Comparison of ENCODE assay signal across 8 mouse cellular contexts in the genomic region with DNA sequence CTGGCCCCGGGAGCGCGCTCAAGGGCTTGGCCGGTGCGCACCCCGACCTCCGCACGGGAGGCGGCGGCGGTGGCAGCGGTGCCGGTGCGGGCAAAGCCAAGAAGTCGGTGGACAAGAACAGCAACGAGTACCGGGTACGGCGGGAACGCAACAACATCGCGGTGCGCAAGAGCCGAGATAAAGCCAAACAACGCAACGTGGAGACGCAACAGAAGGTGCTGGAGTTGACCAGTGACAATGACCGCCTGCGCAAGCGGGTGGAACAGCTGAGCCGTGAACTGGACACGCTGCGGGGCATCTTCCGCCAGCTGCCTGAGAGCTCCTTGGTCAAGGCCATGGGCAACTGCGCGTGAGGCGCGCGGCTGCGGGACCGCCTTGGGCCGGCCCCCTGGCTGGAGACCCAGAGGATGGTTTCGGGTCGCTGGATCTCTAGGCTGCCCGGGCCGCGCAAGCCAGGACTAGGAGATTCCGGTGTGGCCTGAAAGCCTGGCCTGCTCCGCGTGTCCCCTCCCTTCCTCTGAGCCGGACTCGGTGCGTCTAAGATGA. TPM values are rescaled to one million over a fixed set of nuclear protein-coding genes. Genes with fewer than 3 reads are reported as not detected.
DNase-seq lines count a peak whose midpoint lies in the region; ATAC-seq lines count a peak whose summit lies in the region.

No protein-coding gene starts in this region.

- intact Hi-C loops in heart, postnatal 25 days (cut with DNase I) = no loop called here

- H3K27me3 ChIP-seq in embryonic facial prominence, embryonic 15.5 days = peaks cover 43% of the 10 kb centered on the region

- peak; percentile 7 for DNase-seq in CD4-positive, CD25-positive, alpha-beta regulatory T cell, adult 2 months (ENCODE audit: low read depth, low spot score)
- peak; percentile 68 for DNase-seq in adrenal gland, adult 2 months
- peak; percentile 16 for DNase-seq in heart, postnatal 25 days (ENCODE audit: low spot score)
- DNase-seq in kidney, postnatal 4 days = peak; percentile 56 to 74
- DNase-seq in neural tube, embryonic 10.5 days (ENCODE audit: extremely low spot score, low spot score) = peak; percentile 65
- DNase-seq in layer of hippocampus, postnatal 36 days = no peak

- H3K27ac ChIP-seq in embryonic facial prominence, embryonic 15.5 days (replicated peaks) = peak overlapping the region; percentile 28; the same call in 1 of the 2 replicates

- under 1% methylated on average over 53 of the region's 53 CpGs for WGBS in embryonic facial prominence, embryonic 15.5 days

- peak overlapping the region; percentile 96 for H3K4me2 ChIP-seq in embryonic facial prominence, embryonic 15.5 days (replicated peaks)

- H3K9ac ChIP-seq in embryonic facial prominence, embryonic 15.5 days = peak overlapping the region; percentile 64

- peak overlapping the region; percentile 58 for H3K4me3 ChIP-seq in embryonic facial prominence, embryonic 15.5 days (replicated peaks)

- no peaks in the 10 kb centered on the region for H3K36me3 ChIP-seq in embryonic facial prominence, embryonic 15.5 days

- H3K9me3 ChIP-seq in embryonic facial prominence, embryonic 15.5 days (replicated peaks) = no peaks in the 10 kb centered on the region

- no peak for ATAC-seq in CD4-positive, CD25-positive, alpha-beta regulatory T cell, adult 4 months
- no peak for ATAC-seq in embryonic facial prominence, embryonic 15.5 days (ENCODE audit: insufficient number of reproducible peaks, low FRiP score, low TSS enrichment, low read depth)

- peaks cover 56% of the 10 kb centered on the region for H3K4me1 ChIP-seq in embryonic facial prominence, embryonic 15.5 days

RNA-seq across cellular contexts. Expression of a gene that starts 1.1 kb away (rescaled TPM):
- polyA plus RNA-seq in CD4-positive, CD25-positive, alpha-beta regulatory T cell, adult 4 months (2017; shearing (Covaris generic)) = 1 to 10 TPM in 1 of 2 experiments, under 1 TPM in 1; 0.47 to 1.1 TPM
- total RNA-seq in adrenal gland, adult 2 months (2021) = 100 to 1,000 TPM in 1 of 2 experiments, 10 to 100 TPM in 1; 88.3 to 319 TPM
- 405 and 678 TPM in 2 replicates for polyA plus RNA-seq in adrenal gland, adult 2 months (2012; rRNA removed)
- 16.6 and 18.7 TPM in 2 replicates for polyA plus RNA-seq in embryonic facial prominence, embryonic 15.5 days (2015; fragmentation: Nextera tagmentation; extraction: Ambion mirVana)
- 1 to 10 TPM; 5.8 to 6.1 TPM for total RNA-seq in heart, postnatal 25 days (2021)
- 10 to 100 TPM; 15.4 to 17.3 TPM for total RNA-seq in layer of hippocampus, postnatal 36 days (2021)

Comparison
In these comparisons a context has a peak if more than half of its experiments do, and no peak if none do; other contexts are left out.
1. DNase-seq: peak in CD4-positive, CD25-positive, alpha-beta regulatory T cell, adult 2 months (single experiment), adrenal gland, adult 2 months (single experiment), heart, postnatal 25 days (single experiment), kidney, postnatal 4 days (2 of 2) and neural tube, embryonic 10.5 days (single experiment); none in layer of hippocampus, postnatal 36 days (0 of 2).
2. RNA of a gene that starts 1.1 kb away (total RNA-seq): 88.3 to 319 TPM in adrenal gland, adult 2 months; 15.4 to 17.3 TPM in layer of hippocampus, postnatal 36 days and 5.8 to 6.1 TPM in heart, postnatal 25 days; every median in the first group is over 4 times any median in the second.